In the genomic region with DNA sequence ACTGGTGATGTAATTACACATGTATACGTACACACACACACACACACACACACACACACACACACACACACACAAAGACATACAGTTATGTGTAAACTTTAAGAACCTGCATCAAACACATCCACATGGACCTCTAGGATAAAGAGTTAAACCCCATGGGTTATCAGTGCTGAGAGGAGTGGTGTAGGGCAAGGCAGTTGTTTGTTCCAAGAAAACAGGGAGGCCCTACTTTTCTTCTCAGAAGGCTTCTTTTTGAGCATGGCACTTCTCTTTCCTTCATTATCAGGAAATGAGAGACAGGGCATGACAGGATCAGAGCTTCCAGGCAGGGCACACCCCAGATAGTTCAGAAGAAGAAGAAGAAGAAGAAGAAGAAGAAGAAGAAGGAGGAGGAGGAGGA, we compare ENCODE assay signal across 25 mouse cellular contexts. TPM values are rescaled to one million over a fixed set of nuclear protein-coding genes. Genes with fewer than 3 reads are reported as not detected.
A peak's percentile ranks its signal among the peaks of the same experiment; 100 is the strongest.
DNase-seq lines count a peak whose midpoint lies in the region; ATAC-seq and TF ChIP-seq lines count a peak whose summit lies in the region.
"Had no signal": no experiment of that assay in that cellular context is flagged by ENCODE, and none has a peak within 500 bp of the region (broad histone marks: within the 10 kb centered on the region; RNA-seq: fewer than 3 reads in every experiment).

No protein-coding gene starts in this region.

- peak; percentile 94 for ATAC-seq in liver, embryonic 12.5 days
- ATAC-seq in liver, embryonic 16.5 days (ENCODE audit: low read depth): 0 out of 2 replicates have a peak, but pooled peaks have one; percentile 19
- no peak for ATAC-seq in forebrain, embryonic 11.5 days (replicated peaks; ENCODE audit: low FRiP score)
- ATAC-seq in CD4-positive, CD25-positive, alpha-beta regulatory T cell, adult 4 months: no peak
- ATAC-seq: forebrain, embryonic 14.5 days; hindbrain, postnatal 0 days had no signal

- no peak for TF ChIP-seq RAD21 in MEL (IDR thresholded peaks at IDR 0.05; ENCODE audit: low read depth, low read length)

- no peak overlapping the region for H3K9ac ChIP-seq in MEL (ENCODE audit: control insufficient read depth, low read depth, low read length, poor library complexity, severe bottlenecking)
- no peak overlapping the region for H3K9ac ChIP-seq in liver, embryonic 12.5 days
- no peak overlapping the region for H3K9ac ChIP-seq in liver, embryonic 16.5 days (ENCODE audit: low read depth, low read length)
- H3K9ac ChIP-seq in forebrain, embryonic 11.5 days (ENCODE audit: low read length): no peak overlapping the region
- H3K9ac ChIP-seq: hindbrain, embryonic 13.5 days had no signal

- TF ChIP-seq POLR2A in MEL (IDR thresholded peaks at IDR 0.05; ENCODE audit: control insufficient read depth in 1 of 2, insufficient read depth in 1 of 2, low read depth in 1 of 2, low read length in 2 of 2, poor library complexity in 1 of 2): no peak

- no peak for TF ChIP-seq CTCF in MEL (IDR thresholded peaks at IDR 0.05 in 2 of 3, conservative IDR thresholded peaks at IDR 0.05 in 1 of 3; ENCODE audit: control insufficient read depth in 1 of 3, insufficient read depth in 1 of 3, low read depth in 2 of 3, low read length in 3 of 3, poor library complexity in 1 of 3, severe bottlenecking in 1 of 3)

- no peaks in the 10 kb centered on the region for H3K36me3 ChIP-seq in MEL (ENCODE audit: control insufficient read depth in 1 of 2, insufficient read depth in 2 of 2, low read length in 2 of 2)
- H3K36me3 ChIP-seq in liver, embryonic 12.5 days: no peaks in the 10 kb centered on the region
- no peaks in the 10 kb centered on the region for H3K36me3 ChIP-seq in liver, embryonic 16.5 days (ENCODE audit: control insufficient read depth, insufficient read depth)
- H3K36me3 ChIP-seq in forebrain, embryonic 11.5 days (ENCODE audit: control insufficient read depth, insufficient read depth, low read length): no peaks in the 10 kb centered on the region
- H3K36me3 ChIP-seq: embryonic facial prominence, embryonic 10.5 days; hindbrain, embryonic 13.5 days had no signal

- no peaks in the 10 kb centered on the region for H3K27me3 ChIP-seq in MEL (ENCODE audit: control insufficient read depth in 1 of 2, insufficient read depth in 2 of 2, low read length in 2 of 2)
- H3K27me3 ChIP-seq in liver, embryonic 12.5 days (replicated peaks): no peaks in the 10 kb centered on the region
- H3K27me3 ChIP-seq in liver, embryonic 16.5 days (ENCODE audit: control insufficient read depth, insufficient read depth, low read depth, low read length): no peaks in the 10 kb centered on the region
- H3K27me3 ChIP-seq in forebrain, embryonic 11.5 days (ENCODE audit: control insufficient read depth, insufficient read depth, low read length): no peaks in the 10 kb centered on the region
- H3K27me3 ChIP-seq: hindbrain, embryonic 13.5 days had no signal

- H3K27ac ChIP-seq in MEL (ENCODE audit: control insufficient read depth, low read depth, low read length): no peak overlapping the region
- peak overlapping the region; percentile 70 for H3K27ac ChIP-seq in liver, embryonic 12.5 days
- no peak overlapping the region for H3K27ac ChIP-seq in liver, embryonic 16.5 days (ENCODE audit: low read length)
- H3K27ac ChIP-seq in forebrain, embryonic 11.5 days (ENCODE audit: low read depth, low read length): no peak overlapping the region
- H3K27ac ChIP-seq: embryonic facial prominence, embryonic 10.5 days; gastrocnemius, adult 2 months; hindbrain, embryonic 13.5 days; hindbrain, postnatal 0 days had no signal

- no peaks in the 10 kb centered on the region for H3K9me3 ChIP-seq in MEL (replicated peaks; ENCODE audit: insufficient read depth, low read length)
- H3K9me3 ChIP-seq in liver, embryonic 12.5 days (replicated peaks): no peaks in the 10 kb centered on the region
- no peaks in the 10 kb centered on the region for H3K9me3 ChIP-seq in liver, embryonic 16.5 days (replicated peaks; ENCODE audit: control insufficient read depth, low read length)
- H3K9me3 ChIP-seq in forebrain, embryonic 11.5 days (ENCODE audit: control insufficient read depth, low read length): no peaks in the 10 kb centered on the region
- H3K9me3 ChIP-seq: embryonic facial prominence, embryonic 10.5 days; hindbrain, embryonic 13.5 days had no signal

- 20% methylated on average over 1 of the region's 1 CpGs for WGBS in liver, embryonic 12.5 days (ENCODE audit: insufficient replicate concordance)
- 24% methylated on average over 1 of the region's 1 CpGs for WGBS in liver, embryonic 16.5 days (ENCODE audit: insufficient replicate concordance)
- WGBS in forebrain, embryonic 11.5 days: 63% methylated on average over 1 of the region's 1 CpGs

- H3K79me2 ChIP-seq in MEL (ENCODE audit: control insufficient read depth, insufficient read depth, low read length, poor library complexity): no peaks in the 10 kb centered on the region

- TF ChIP-seq EP300 in MEL (IDR thresholded peaks at IDR 0.05; ENCODE audit: low read depth in 1 of 2, low read length in 2 of 2): no peak

- no peak overlapping the region for H3K4me3 ChIP-seq in MEL (ENCODE audit: control insufficient read depth in 1 of 2, insufficient read depth in 1 of 2, low read depth in 2 of 2, low read length in 2 of 2)
- no peak overlapping the region for H3K4me3 ChIP-seq in liver, embryonic 12.5 days
- H3K4me3 ChIP-seq in liver, embryonic 16.5 days (ENCODE audit: low read depth, low read length): no peak overlapping the region
- no peak overlapping the region for H3K4me3 ChIP-seq in forebrain, embryonic 11.5 days (ENCODE audit: low read depth, low read length)
- H3K4me3 ChIP-seq: embryonic facial prominence, embryonic 10.5 days; gastrocnemius, adult 2 months; hindbrain, embryonic 13.5 days had no signal

- H3K4me1 ChIP-seq in MEL (ENCODE audit: control insufficient read depth in 1 of 2, insufficient read depth in 2 of 2, low read length in 2 of 2): no peaks in the 10 kb centered on the region
- H3K4me1 ChIP-seq in liver, embryonic 12.5 days: peaks cover 35% of the 10 kb centered on the region
- H3K4me1 ChIP-seq in liver, embryonic 16.5 days (ENCODE audit: control insufficient read depth, low read depth, low read length): no peaks in the 10 kb centered on the region
- H3K4me1 ChIP-seq in forebrain, embryonic 11.5 days (replicated peaks; ENCODE audit: control insufficient read depth, insufficient read depth, low read length): no peaks in the 10 kb centered on the region
- H3K4me1 ChIP-seq: embryonic facial prominence, embryonic 10.5 days; hindbrain, embryonic 13.5 days had no signal

- peak; percentile 17 for DNase-seq in MEL (ENCODE audit: low read depth, low spot score)
- DNase-seq in c-Kit-positive CD71-positive TER-119-negative erythroid progenitor cells, embryonic 14.5 days (ENCODE audit: low read depth): peak; percentile 46
- DNase-seq in ovary, adult 18-20 months (ENCODE audit: low spot score): no peak
- no peak for DNase-seq in forebrain, embryonic 11.5 days (ENCODE audit: low spot score)
- DNase-seq: adrenal gland, postnatal 10 days; cerebellum, adult 2 months; cerebellum, postnatal 10 days; gastrocnemius, adult 2 months; gastrocnemius, postnatal 25 days; heart, postnatal 10 days had no signal

- 0 out of 2 replicates have a peak overlapping the region, but pooled peaks have one; percentile 6 for H3K4me2 ChIP-seq in liver, embryonic 12.5 days
- H3K4me2 ChIP-seq in liver, embryonic 16.5 days (ENCODE audit: low read depth, low read length): no peak overlapping the region
- no peak overlapping the region for H3K4me2 ChIP-seq in forebrain, embryonic 11.5 days (ENCODE audit: low read depth, low read length, severe bottlenecking)
- H3K4me2 ChIP-seq: hindbrain, embryonic 13.5 days had no signal

TF ChIP-seq in MEL, 35 proteins besides CTCF, POLR2A, EP300 and RAD21 (continues in another document):
- TF ChIP-seq GABPA (IDR thresholded peaks at IDR 0.05; ENCODE audit: low read depth, low read length): no peak

RNA-seq across cellular contexts. Expression of a gene that starts 13.6 kb away (rescaled TPM):
- not detected in 2 replicates for total RNA-seq in MEL (2012; rRNA removed)
- polyA plus RNA-seq in MEL (2012; ENCODE audit: insufficient read depth in 1 of 2, insufficient read length in 2 of 2, low read depth in 1 of 2, low replicate concordance in 2 of 2, missing spikeins in 1 of 2): not detected
- polyA plus RNA-seq in liver, embryonic 12.5 days (2016; fragmentation: Nextera tagmentation; extraction: Ambion mirVana): 1.4 and 1.8 TPM in 2 replicates
- 8.2 and 10.3 TPM in 2 replicates for polyA plus RNA-seq in liver, embryonic 16.5 days (2015; fragmentation: Nextera tagmentation; extraction: Ambion mirVana)
- polyA plus RNA-seq in forebrain, embryonic 11.5 days (2014; fragmentation: Nextera tagmentation; extraction: Ambion mirVana): 0.20 and 0.56 TPM in 2 replicates
- polyA plus RNA-seq in CD4-positive, CD25-positive, alpha-beta regulatory T cell, adult 4 months (2017; shearing (Covaris generic)): not detected
- total RNA-seq: CH12.LX; gastrocnemius, adult 2 months; gastrocnemius, postnatal 25 days; granulocyte monocyte progenitor cell, adult 5-6 weeks; hematopoietic stem cell, adult 5-6 weeks; hindbrain, postnatal 0 days had no signal
- polyA plus RNA-seq: brain, embryonic 14.5 days; C2C12; cerebellum, adult 2 months; embryonic facial prominence, embryonic 14.5 days; forebrain, embryonic 14.5 days; hindbrain, embryonic 13.5 days; hindbrain, postnatal 0 days had no signal

RNA-seq across cellular contexts. Expression of a gene that starts 14.7 kb away (rescaled TPM):
- not detected in 2 replicates for total RNA-seq in MEL (2012; rRNA removed)
- polyA plus RNA-seq in MEL (2012; ENCODE audit: insufficient read depth in 1 of 2, insufficient read length in 2 of 2, low read depth in 1 of 2, low replicate concordance in 2 of 2, missing spikeins in 1 of 2): not detected
- 0.14 and 0.24 TPM in 2 replicates for polyA plus RNA-seq in liver, embryonic 12.5 days (2016; fragmentation: Nextera tagmentation; extraction: Ambion mirVana)
- 0.07 and 0.24 TPM in 2 replicates for polyA plus RNA-seq in liver, embryonic 16.5 days (2015; fragmentation: Nextera tagmentation; extraction: Ambion mirVana)
- polyA plus RNA-seq in forebrain, embryonic 11.5 days (2014; fragmentation: Nextera tagmentation; extraction: Ambion mirVana): not detected in 2 replicates
- not detected for polyA plus RNA-seq in CD4-positive, CD25-positive, alpha-beta regulatory T cell, adult 4 months (2017; shearing (Covaris generic))
- total RNA-seq: adrenal gland, postnatal 4 days; CH12.LX; gastrocnemius, postnatal 25 days; heart, postnatal 10 days; hindbrain, postnatal 0 days had no signal
- polyA plus RNA-seq: C2C12; embryonic facial prominence, embryonic 10.5 days; forebrain, embryonic 14.5 days; heart, embryonic 14.5 days; hindbrain, embryonic 13.5 days had no signal

RNA-seq across cellular contexts. Expression of a gene that starts 40.1 kb away (rescaled TPM):
- not detected in 2 replicates for total RNA-seq in MEL (2012; rRNA removed)
- polyA plus RNA-seq in MEL (2012; ENCODE audit: insufficient read depth in 1 of 2, insufficient read length in 2 of 2, low read depth in 1 of 2, low replicate concordance in 2 of 2, missing spikeins in 1 of 2): under 1 TPM in 1 of 2 experiments, not detected in 1; 0.07 TPM
- polyA plus RNA-seq in liver, embryonic 12.5 days (2016; fragmentation: Nextera tagmentation; extraction: Ambion mirVana): 0.07 TPM in 1 of 2 replicates, not detected in the other
- polyA plus RNA-seq in liver, embryonic 16.5 days (2015; fragmentation: Nextera tagmentation; extraction: Ambion mirVana): not detected in 2 replicates
- 0.16 and 0.24 TPM in 2 replicates for polyA plus RNA-seq in forebrain, embryonic 11.5 days (2014; fragmentation: Nextera tagmentation; extraction: Ambion mirVana)
- 10 to 100 TPM in 1 of 2 experiments, under 1 TPM in 1; 0.38 to 12.4 TPM for polyA plus RNA-seq in CD4-positive, CD25-positive, alpha-beta regulatory T cell, adult 4 months (2017; shearing (Covaris generic))
- total RNA-seq: gastrocnemius, adult 2 months; granulocyte monocyte progenitor cell, adult 5-6 weeks; hematopoietic stem cell, adult 5-6 weeks; hindbrain, postnatal 0 days had no signal
- polyA plus RNA-seq: brain, embryonic 14.5 days; heart, embryonic 14.5 days had no signal

RNA-seq across cellular contexts. Expression of a gene that starts 58.0 kb away (rescaled TPM):
- total RNA-seq in MEL (2012; rRNA removed): 41.9 and 48.6 TPM in 2 replicates
- polyA plus RNA-seq in MEL (2012; ENCODE audit: insufficient read depth in 1 of 2, insufficient read length in 2 of 2, low read depth in 1 of 2, low replicate concordance in 2 of 2, missing spikeins in 1 of 2): 10 to 100 TPM in 1 of 2 experiments, not detected in 1; 43.0 TPM
- 22.1 and 22.8 TPM in 2 replicates for polyA plus RNA-seq in liver, embryonic 12.5 days (2016; fragmentation: Nextera tagmentation; extraction: Ambion mirVana)
- 12.9 and 13.0 TPM in 2 replicates for polyA plus RNA-seq in liver, embryonic 16.5 days (2015; fragmentation: Nextera tagmentation; extraction: Ambion mirVana)
- polyA plus RNA-seq in forebrain, embryonic 11.5 days (2014; fragmentation: Nextera tagmentation; extraction: Ambion mirVana): 34.3 and 42.9 TPM in 2 replicates
- 10 to 100 TPM; 20.3 to 32.6 TPM for polyA plus RNA-seq in CD4-positive, CD25-positive, alpha-beta regulatory T cell, adult 4 months (2017; shearing (Covaris generic))

Comparison
In these comparisons a context has a peak if more than half of its experiments do, and no peak if none do; other contexts are left out.
1. DNase-seq: peak in MEL (single experiment) and c-Kit-positive CD71-positive TER-119-negative erythroid progenitor cells, embryonic 14.5 days (single experiment); none in ovary, adult 18-20 months (single experiment) and forebrain, embryonic 11.5 days (single experiment).
2. ATAC-seq: peak in liver, embryonic 12.5 days (single experiment) and liver, embryonic 16.5 days (single experiment); none in forebrain, embryonic 11.5 days (single experiment) and CD4-positive, CD25-positive, alpha-beta regulatory T cell, adult 4 months (single experiment).